Mouse (Mus musculus) liver, embryonic 15.5 days (tissue): Measurements from ENCODE around the gene Arrdc2. TPM values are rescaled to one million over a fixed set of nuclear protein-coding genes. Genes with fewer than 3 reads are reported as not detected.

Experiments used
- ATAC-seq: fragments of 200-750 bp; cut with Nextera tagmentation; 2 replicates; pipeline ENCODE4 v1.8.0; 2017; ENCODE audit warnings: moderate number of reproducible peaks, mild to moderate bottlenecking, moderate library complexity; ENCODE audit not compliant: insufficient read depth
- H3K27ac ChIP-seq: fragments of 300-500 bp; sonication (generic); replicated peaks from 2 replicates; pipeline ENCODE4 v1.5.1; 2015; ENCODE audit warnings: mild to moderate bottlenecking, inconsistent platforms
- H3K27me3 ChIP-seq: fragments of 300-500 bp; sonication (generic); 2 replicates; pipeline ENCODE4 v1.6.1; 2015; ENCODE audit warnings: mild to moderate bottlenecking, inconsistent platforms
- H3K36me3 ChIP-seq: fragments of 300-500 bp; sonication (generic); replicated peaks from 2 replicates; pipeline ENCODE4 v1.6.1; 2015; ENCODE audit warnings: moderate library complexity, mild to moderate bottlenecking, inconsistent platforms
- H3K4me1 ChIP-seq: fragments of 300-500 bp; sonication (generic); replicated peaks from 2 replicates; pipeline ENCODE4 v1.6.1; 2015; ENCODE audit warnings: inconsistent platforms
- H3K4me2 ChIP-seq: fragments of 300-500 bp; sonication (generic); 2 replicates; pipeline ENCODE4 v1.6.1; 2015; ENCODE audit warnings: moderate library complexity, mild to moderate bottlenecking, inconsistent platforms
- H3K4me3 ChIP-seq: fragments of 300-500 bp; sonication (generic); replicated peaks from 2 replicates; pipeline ENCODE4 v1.5.1; 2015; ENCODE audit warnings: mild to moderate bottlenecking, inconsistent platforms
- H3K9ac ChIP-seq: fragments of 300-500 bp; sonication (generic); 2 replicates; pipeline ENCODE4 v1.6.1; 2015; ENCODE audit warnings: moderate library complexity, mild to moderate bottlenecking, inconsistent platforms
- H3K9me3 ChIP-seq: fragments of 300-500 bp; sonication (generic); replicated peaks from 2 replicates; pipeline ENCODE4 v1.6.1; 2016; ENCODE audit warnings: inconsistent platforms
- WGBS: fragments of 180-500 bp; shearing (Covaris S2); methylation state at CpG from one replicate; pipeline ENCODE4 v1.1.7; 2015; ENCODE audit warnings: mixed read lengths; ENCODE audit not compliant: insufficient replicate concordance; 5-methylcytosine and 5-hydroxymethylcytosine counted together
- polyA plus RNA-seq: library from polyadenylated mRNA; unstranded; fragments of >200 nt; fragmentation: Nextera tagmentation; extraction: Ambion mirVana; gene quantifications from 2 replicates; pipeline ENCODE4 v1.2.1, GENCODE M21; 2015

Arrdc2 gene
- polyA plus RNA-seq, 1 experiment from 2014 or later = 12.6 TPM

DNA sequence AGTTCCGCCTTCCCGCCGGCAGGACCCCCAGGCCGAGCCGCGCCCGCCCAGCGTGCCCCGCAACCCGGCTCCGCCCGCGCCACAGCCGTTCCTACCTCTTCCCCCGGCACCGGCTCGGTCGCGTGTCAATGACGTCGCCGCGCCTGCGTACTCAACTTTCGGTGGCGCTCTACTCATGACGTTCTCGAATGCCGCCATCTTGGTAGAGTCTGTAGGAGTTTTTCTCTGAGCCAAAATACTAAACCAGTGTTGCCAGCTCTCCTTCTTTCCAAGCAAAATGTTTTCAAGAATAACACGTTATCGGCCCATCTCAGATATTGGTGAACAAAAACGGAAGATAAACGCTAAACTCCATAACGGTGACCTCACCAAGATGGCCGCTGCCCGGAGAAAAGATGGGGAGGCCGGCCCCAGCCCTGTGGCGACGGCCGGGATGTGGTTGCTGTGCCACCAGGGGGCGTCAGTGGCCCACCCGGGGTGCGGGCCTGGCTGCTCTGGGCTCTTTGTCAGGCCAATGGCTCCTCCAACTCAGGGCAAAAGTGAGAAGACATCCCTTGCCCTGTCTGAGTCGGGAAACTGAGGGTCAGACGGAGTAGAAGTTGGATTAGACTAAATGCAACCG is 34.0 kb upstream of the Arrdc2 start, which contains the start of gene Ccdc124:
TSS of gene Ccdc124 (minus strand) at position 572 of the 622 bp plus-strand sequence.
- H3K9me3 ChIP-seq = no peaks in the 10 kb centered on the region
- H3K27me3 ChIP-seq = no peaks in the 10 kb centered on the region; the same call in 1 of the 2 replicates
- no peaks in the 10 kb centered on the region for H3K36me3 ChIP-seq
- peak within 1 kb of the TSS; percentile 92 for H3K4me3 ChIP-seq
- H3K27ac ChIP-seq = peak within 1 kb of the TSS; percentile 85
- under 1% methylated on average over 46 of the region's 46 CpGs for WGBS
- ATAC-seq = peak; percentile 88
- peak within 1 kb of the TSS; percentile 87 for H3K4me2 ChIP-seq
- H3K9ac ChIP-seq = peak within 1 kb of the TSS; percentile 81
- peaks cover 54% of the 10 kb centered on the region for H3K4me1 ChIP-seq

DNA sequence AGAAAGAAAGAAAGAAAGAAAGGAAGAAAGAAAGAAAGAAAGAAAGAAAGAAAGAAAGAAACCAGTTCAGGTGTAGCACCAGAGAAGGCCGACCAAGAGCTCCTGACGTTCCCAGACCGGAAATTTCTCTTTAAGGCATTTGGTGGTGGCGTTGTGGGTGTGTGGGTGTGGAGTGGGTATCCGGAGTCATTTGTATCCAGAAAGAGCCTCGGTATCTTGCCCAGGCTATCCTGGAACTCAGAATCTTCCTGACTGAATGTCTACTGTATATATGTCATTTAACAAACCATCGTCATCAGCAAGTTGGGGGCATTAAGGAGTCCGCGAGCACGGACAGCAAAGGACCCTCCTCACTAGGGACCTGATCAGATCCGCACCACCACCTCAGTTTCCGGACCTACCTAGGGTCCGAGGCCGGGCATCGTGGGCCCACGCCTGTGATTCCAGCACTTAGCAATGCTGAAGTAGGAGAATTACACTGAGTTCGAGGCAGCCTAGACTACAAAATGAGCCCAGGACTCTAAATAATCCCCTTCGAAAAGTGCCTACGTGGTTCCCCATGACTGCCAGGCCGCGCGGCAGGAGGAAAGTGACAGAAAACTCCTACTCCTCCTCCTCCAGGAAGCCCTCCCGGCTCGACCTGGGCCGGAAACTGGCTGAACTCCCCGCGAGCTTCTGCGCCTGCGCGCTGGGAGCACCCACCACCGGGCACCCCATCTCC is 33.3 kb upstream of the Arrdc2 start:
- Histone ChIP-seq H3K9ac (peak overlapping the region; percentile 81), H3K4me1 (peaks cover 61% of the 10 kb centered on the region), H3K27me3 (no peaks in the 10 kb centered on the region), H3K9me3 (no peaks in the 10 kb centered on the region), H3K4me3 (peak overlapping the region; percentile 92), H3K36me3 (peaks cover 4% of the 10 kb centered on the region), H3K4me2 (peak overlapping the region; percentile 87), H3K27ac (peak overlapping the region; percentile 85)
- 2% methylated on average over 31 of the region's 31 CpGs for WGBS
- ATAC-seq = no peak

DNA sequence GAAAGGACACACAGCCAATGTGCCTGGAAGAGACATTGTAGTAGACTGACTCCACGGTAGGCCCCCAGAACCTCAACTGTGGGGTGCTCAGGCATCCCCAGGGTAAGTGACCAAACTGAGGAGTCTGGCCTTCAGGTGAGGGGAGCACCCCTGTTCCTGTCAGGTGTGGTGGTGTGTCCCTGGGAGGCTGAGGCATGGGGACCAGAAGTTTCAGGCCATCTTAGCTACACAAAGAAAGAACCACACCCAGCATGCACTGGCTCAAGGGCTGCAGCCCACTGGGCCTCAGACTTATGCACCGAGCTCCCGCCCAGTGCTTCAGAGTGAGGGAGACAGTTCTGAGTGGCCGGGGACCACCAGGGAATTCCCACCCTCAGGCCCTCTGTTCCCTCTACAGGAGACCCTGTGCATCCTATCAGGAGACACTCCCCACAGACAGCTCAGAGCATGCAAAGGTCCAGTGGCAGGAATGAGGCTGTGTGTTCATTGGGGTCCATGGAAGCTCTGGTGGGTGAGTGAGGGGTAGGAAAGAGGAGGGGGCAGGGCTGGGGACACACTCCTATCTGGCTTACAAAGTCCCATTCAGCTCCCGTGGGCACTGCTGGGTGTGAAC is 31.8 kb upstream of the Arrdc2 start:
- 76% methylated on average over 5 of the region's 5 CpGs for WGBS
- H3K4me2 ChIP-seq = no peak overlapping the region; the same call in 1 of the 2 replicates
- no peak overlapping the region for H3K4me3 ChIP-seq
- peaks cover 70% of the 10 kb centered on the region for H3K4me1 ChIP-seq
- H3K27me3 ChIP-seq = no peaks in the 10 kb centered on the region
- H3K9me3 ChIP-seq = no peaks in the 10 kb centered on the region
- H3K36me3 ChIP-seq = peaks cover 5% of the 10 kb centered on the region
- ATAC-seq = no peak
- no peak overlapping the region for H3K9ac ChIP-seq
- peak overlapping the region; percentile 33 for H3K27ac ChIP-seq

DNA sequence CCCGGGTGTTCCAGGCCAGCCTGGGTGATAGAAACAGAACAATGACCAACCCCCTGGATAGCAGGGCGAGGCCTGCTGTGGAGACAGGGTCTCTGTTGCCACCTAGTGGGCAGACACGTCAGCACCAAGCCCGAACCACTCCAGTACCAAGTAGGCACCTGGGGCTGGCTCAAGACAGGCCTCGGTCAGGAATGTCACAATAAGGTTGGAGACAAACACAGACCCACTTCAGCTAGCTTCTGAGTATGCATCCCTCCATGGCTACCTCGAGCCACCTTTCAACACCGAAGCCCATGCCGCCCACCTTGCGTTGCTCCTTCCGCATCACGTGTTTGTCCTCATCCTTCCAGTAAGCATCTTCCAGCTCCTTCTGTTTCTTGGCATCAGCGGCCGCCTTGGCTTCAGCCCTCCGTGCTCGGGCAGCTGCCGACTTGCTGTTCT is 30.1 kb upstream of the Arrdc2 start:
- Histone ChIP-seq H3K9ac (no peak overlapping the region), H3K4me2 (peak overlapping the region; percentile 72; the same call in 1 of the 2 replicates), H3K36me3 (peaks cover 5% of the 10 kb centered on the region), H3K4me1 (peaks cover 80% of the 10 kb centered on the region), H3K9me3 (no peaks in the 10 kb centered on the region), H3K27me3 (peaks cover 9% of the 10 kb centered on the region), H3K27ac (0 out of 2 replicates have a peak overlapping the region, but pooled peaks have one; percentile 48), H3K4me3 (no peak overlapping the region)
- no peak for ATAC-seq
- 50% methylated on average over 16 of the region's 16 CpGs for WGBS

DNA sequence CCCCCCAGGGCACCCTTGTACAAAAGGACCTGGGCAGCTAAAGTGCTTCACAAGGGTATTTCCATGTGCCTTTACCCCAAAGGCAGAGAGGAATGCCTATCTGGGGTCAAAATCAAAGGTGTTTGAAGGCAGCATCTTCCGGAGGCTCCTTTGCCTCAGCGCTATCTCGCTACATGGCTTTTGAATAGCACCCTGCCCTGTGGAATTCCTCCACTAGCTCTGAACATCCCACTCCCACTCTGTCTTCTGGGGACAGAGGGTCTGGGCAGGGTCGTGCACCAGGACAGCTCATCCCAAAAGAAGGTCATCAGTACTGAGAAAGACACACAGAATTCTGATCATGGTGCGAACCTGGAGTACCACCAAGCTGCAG is 29.7 kb upstream of the Arrdc2 start:
- no peaks in the 10 kb centered on the region for H3K9me3 ChIP-seq
- H3K27ac ChIP-seq = peak overlapping the region; percentile 48
- peaks cover 82% of the 10 kb centered on the region for H3K4me1 ChIP-seq
- WGBS = 49% methylated on average over 5 of the region's 5 CpGs
- peak overlapping the region; percentile 36 for H3K4me3 ChIP-seq
- H3K27me3 ChIP-seq = peaks cover 13% of the 10 kb centered on the region
- peak overlapping the region; percentile 72 for H3K4me2 ChIP-seq
- ATAC-seq = no peak
- H3K36me3 ChIP-seq = peaks cover 5% of the 10 kb centered on the region
- H3K9ac ChIP-seq = peak overlapping the region; percentile 25; the same call in 1 of the 2 replicates

DNA sequence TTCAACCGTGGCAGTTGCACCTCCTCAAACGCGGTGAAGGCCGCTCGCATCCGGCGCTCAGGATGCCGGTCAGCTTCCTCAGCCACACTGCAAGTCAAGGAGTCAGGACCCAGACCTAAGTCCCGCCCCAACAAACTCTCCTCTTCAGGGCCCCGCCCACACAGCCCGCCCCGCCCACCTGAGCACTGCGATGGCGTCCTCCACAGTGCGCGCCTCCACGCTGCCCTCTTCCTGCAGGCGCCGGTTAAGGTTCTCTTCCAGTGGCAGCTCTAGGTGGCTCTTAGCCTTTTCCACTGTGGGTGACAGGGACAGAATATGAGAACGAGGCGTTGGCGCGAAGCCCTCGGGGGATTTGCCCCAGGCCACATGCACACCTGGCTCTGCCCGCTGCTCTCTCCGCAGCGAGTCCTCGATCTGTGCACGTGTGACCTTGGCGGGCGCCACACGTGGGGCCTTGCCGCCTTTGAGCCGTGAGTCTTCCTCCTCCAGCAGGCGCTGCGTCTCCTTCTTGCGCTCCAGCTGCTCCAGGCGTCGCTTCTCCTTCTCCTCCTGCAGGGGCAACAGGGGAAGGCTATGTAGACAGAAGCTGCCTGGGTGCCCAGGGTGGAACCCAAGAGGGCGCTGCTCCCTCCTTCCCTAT is 29.2 kb upstream of the Arrdc2 start:
- Histone ChIP-seq H3K36me3 (peaks cover 5% of the 10 kb centered on the region), H3K4me2 (peak overlapping the region; percentile 72), H3K27me3 (peaks cover 18% of the 10 kb centered on the region), H3K27ac (peak overlapping the region; percentile 48), H3K9ac (peak overlapping the region; percentile 25; the same call in 1 of the 2 replicates), H3K4me3 (peak overlapping the region; percentile 36), H3K9me3 (no peaks in the 10 kb centered on the region), H3K4me1 (peaks cover 82% of the 10 kb centered on the region)
- peak; percentile 10; the same call in 1 of the 2 replicates for ATAC-seq
- 19% methylated on average over 40 of the region's 40 CpGs for WGBS

DNA sequence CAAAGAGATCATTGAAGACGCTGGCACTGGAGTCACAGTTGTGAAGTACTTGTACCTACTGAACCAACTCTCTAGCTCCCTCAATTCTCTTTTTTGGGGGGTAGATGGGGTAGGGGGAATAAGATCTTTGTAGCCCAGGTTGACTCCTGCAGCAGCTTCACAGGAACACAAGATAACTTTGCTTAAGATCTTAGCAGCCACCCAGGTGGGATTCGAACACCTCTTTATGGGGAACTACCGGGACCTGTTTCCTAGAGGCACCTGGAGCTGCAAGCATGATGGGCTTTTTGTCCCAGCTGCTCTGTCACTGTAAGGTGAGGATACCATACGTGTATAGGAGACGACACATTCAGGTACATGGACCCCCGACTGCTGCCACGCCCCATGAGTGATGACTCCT is 27.0 kb upstream of the Arrdc2 start:
- 82% methylated on average over 7 of the region's 7 CpGs for WGBS
- ATAC-seq = no peak
- H3K4me1 ChIP-seq = peaks cover 82% of the 10 kb centered on the region
- peak overlapping the region; percentile 83 for H3K27ac ChIP-seq
- no peak overlapping the region for H3K9ac ChIP-seq
- peaks cover 5% of the 10 kb centered on the region for H3K36me3 ChIP-seq
- peak overlapping the region; percentile 82 for H3K4me2 ChIP-seq
- peaks cover 39% of the 10 kb centered on the region for H3K27me3 ChIP-seq
- no peak overlapping the region; the same call in 1 of the 2 replicates for H3K4me3 ChIP-seq
- no peaks in the 10 kb centered on the region for H3K9me3 ChIP-seq

DNA sequence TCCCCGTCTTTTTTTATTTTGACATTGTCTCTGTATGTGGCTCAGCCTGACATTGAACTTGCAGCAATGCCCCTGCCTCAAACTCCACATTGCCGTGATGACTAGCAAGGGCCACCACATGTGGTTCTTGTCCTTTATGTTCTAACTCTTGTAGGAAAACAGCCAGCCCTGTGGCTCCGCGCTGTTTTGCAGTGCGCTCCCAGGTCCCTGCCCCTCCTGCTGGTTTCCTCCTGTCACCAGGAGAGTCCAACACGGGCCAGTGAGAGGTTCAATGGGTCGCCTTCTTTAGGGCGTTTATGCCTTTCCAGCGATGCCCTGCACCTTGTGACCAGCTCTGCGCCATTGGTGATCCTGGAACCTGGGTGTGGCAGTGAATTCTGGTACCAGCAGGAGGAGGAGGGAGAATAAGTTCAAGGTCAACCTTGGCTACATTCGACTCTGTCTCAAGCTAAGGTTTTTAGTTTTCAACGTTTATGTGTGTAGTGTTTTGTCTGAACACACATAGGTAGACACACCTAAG is 26.5 kb upstream of the Arrdc2 start:
- Histone ChIP-seq H3K4me1 (peaks cover 77% of the 10 kb centered on the region), H3K9ac (peak overlapping the region; percentile 16; the same call in 1 of the 2 replicates)

DNA sequence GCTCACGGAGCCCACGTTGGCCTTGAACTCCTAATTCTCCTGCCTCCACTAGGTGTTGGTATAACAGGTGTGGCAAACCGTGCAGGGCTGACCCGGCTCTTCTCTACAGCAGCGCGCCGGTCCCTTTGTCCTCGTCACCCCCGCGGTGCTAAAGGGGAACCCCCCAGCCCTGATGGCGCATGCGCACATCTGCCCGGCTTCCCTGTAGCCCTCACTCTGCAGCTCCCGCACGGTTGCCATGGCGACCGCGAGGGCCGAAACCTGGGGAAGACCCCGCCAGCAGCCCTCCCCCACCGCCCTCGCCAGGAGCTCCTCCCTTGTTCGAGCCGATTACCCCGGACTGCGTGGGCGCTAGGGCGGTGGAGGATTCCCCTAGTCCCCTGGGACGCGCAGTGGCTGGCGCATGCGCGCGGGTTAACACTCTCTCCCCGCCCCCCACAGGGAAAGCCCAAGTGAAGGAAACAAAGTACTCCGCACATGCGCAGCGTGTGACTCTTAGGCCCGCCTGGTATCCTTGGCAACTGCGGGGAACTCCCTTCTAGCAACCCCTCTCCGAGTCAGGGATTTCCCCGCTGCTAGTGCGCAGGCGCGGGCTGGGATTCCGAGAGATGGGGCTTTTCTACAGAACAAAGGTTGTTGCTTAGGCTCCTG is 26.0 kb upstream of the Arrdc2 start:
- peak; percentile 89 for ATAC-seq
- peak overlapping the region; percentile 67 for H3K9ac ChIP-seq
- peaks cover 75% of the 10 kb centered on the region for H3K4me1 ChIP-seq
- no peaks in the 10 kb centered on the region for H3K9me3 ChIP-seq
- WGBS = under 1% methylated on average over 46 of the region's 46 CpGs
- H3K36me3 ChIP-seq = peaks cover 5% of the 10 kb centered on the region
- H3K4me3 ChIP-seq = peak overlapping the region; percentile 73
- peak overlapping the region; percentile 82 for H3K4me2 ChIP-seq
- H3K27me3 ChIP-seq = peaks cover 49% of the 10 kb centered on the region
- peak overlapping the region; percentile 83 for H3K27ac ChIP-seq

More for the DNA sequence above, 26.5 kb upstream of the Arrdc2 start:
- Histone ChIP-seq H3K4me3 (peak overlapping the region; percentile 73), H3K27me3 (peaks cover 44% of the 10 kb centered on the region), H3K9me3 (no peaks in the 10 kb centered on the region), H3K4me2 (peak overlapping the region; percentile 82), H3K27ac (peak overlapping the region; percentile 83), H3K36me3 (peaks cover 5% of the 10 kb centered on the region)
- 10% methylated on average over 12 of the region's 12 CpGs for WGBS
- ATAC-seq = 0 out of 2 replicates have a peak, but pooled peaks have one; percentile 6

DNA sequence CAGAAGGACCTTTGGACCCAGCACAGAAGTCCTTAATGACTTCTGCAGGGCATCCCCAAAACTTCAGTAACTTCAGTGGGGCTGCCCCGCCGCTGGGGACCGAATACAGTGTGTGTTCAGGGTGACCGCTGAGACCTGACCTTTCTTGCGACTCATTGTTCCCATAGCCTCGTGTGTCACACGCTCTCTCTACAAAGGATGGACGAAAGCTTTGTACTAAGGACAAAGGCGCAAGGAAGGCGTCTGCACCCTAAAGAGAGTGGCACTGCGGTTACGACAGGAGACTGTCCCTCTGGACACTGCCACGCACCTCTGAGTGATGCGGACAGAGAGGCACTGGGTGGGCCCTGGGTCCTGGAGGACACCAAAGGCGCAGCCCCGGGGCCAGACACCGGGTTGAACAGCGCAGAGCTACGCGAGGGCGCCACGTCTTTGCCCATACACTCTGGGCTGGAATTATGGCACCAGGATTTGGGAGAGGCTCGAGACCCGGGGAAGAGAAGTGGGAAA is 25.2 kb upstream of the Arrdc2 start:
- Histone ChIP-seq H3K4me2 (peak overlapping the region; percentile 82), H3K27me3 (peaks cover 56% of the 10 kb centered on the region), H3K27ac (no peak overlapping the region), H3K4me1 (peaks cover 72% of the 10 kb centered on the region), H3K4me3 (peak overlapping the region; percentile 73), H3K9ac (peak overlapping the region; percentile 67), H3K36me3 (peaks cover 5% of the 10 kb centered on the region), H3K9me3 (no peaks in the 10 kb centered on the region)
- ATAC-seq = no peak
- 2% methylated on average over 24 of the region's 24 CpGs for WGBS
